Mouse (Mus musculus): ENCODE data around the gene Slc25a39.
"Not testable (repeated sequence)": the region's sequence is repeated elsewhere in the genome, so short reads cannot be mapped to it uniquely, and the experiment has no call there.

Slc25a39 gene

GRCm38 (mm10) chr11:102415034-102415802 lies 7.5 kb upstream of the Slc25a39 start:
- ATAC-seq (ENCODE audit: insufficient number of reproducible peaks, low FRiP score, low TSS enrichment), result no peak

- ATAC-seq (ENCODE audit: insufficient number of reproducible peaks, low FRiP score, low TSS enrichment), result no peak
Measured at GRCm38 (mm10) chr11:102413059-102413458, 5.3 kb upstream of the Slc25a39 start.

DNA sequence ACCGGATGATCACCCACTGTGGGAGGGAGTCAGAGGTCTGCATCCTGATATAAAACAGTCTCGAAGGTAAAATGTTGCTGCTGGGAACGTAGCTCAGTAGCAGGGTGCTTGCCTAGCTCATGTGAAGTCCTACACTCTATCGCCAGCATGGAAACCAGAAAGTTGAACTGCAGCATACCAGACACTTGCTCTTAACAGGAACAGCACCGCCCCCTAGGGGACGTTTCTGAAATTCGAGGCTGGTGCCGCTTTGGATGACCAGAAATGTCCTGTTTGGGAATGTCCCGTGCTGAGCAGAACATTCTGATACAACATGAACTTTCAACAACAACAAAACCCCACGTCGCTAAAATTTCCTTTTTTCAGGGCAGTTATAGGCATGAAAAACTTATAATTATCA lies 4.0 kb upstream of the Slc25a39 start:
- ATAC-seq (ENCODE audit: insufficient number of reproducible peaks, low FRiP score, low TSS enrichment), result no peak

GRCm38 (mm10) chr11:102411061-102411460 lies 3.3 kb upstream of the Slc25a39 start:
- ATAC-seq (ENCODE audit: insufficient number of reproducible peaks, low FRiP score, low TSS enrichment), result no peak

DNA sequence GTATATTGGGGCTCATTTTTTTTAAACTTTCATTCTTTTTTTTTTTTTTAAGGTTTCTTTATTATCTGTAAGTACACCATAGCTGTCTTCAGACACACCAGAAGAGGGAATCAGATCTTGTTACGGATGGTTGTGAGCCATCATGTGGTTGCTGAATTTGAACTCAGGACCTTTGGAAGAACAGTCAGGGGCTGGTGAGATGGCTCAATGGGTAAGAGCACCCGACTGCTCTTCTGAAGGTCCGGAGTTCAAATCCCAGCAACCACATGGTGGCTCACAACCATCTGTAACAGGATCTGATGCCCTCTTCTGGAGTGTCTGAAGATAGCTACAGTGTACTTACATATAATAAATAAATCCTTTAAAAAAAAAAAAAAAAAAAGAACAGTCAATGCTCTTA lies 2.6 kb upstream of the Slc25a39 start:
- not testable (repeated sequence) for ATAC-seq (ENCODE audit: insufficient number of reproducible peaks, low FRiP score, low TSS enrichment)

- no peak for ATAC-seq (ENCODE audit: insufficient number of reproducible peaks, low FRiP score, low TSS enrichment)
Measured at GRCm38 (mm10) chr11:102409795-102410330, 2.1 kb upstream of the Slc25a39 start.

DNA sequence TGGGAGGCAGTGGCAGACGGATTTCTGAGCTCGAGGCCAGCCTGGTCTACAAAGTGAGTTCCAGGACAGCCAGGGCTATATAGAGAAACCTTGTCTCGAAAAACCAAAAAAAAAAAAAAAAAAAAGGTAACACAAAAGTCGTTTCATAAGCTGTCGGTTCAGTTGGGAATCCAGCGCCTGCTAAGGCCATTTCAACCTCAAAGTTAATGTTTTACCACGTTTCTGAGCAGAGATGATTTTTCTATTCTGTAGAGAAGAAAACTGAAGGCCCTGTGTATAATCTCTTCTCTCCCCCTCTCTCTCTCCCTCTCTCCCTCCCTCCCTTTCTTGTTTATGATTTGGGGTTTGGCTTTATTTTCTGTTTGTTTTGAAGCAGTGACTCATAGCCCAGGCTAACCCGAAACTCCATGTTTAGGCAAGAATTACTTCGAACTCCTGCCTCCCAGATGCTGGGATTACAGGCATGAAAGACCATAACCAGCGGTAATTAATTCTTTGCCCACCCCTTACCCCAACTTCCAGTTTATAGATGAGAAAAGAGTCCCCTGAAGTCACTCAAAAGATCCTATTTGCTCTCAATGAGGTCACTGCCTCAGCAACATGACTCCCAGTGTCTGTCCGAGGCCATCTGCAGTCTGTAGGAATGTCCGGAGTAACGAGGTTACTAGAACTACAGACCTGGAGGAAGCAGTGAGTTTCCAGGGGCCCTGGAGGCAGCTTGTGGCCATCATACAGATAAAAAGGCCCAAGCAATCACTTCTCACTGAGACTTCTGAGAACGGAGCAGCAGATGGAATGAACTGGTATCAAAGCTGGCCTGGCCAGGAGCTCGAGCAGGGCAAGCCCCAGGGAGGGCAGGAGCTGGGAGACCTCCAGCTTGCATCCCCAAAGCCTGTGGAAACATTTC lies 1.4 kb upstream of the Slc25a39 start:
- ATAC-seq (ENCODE audit: insufficient number of reproducible peaks, low FRiP score, low TSS enrichment), result no peak

- peak; percentile 79 for ATAC-seq (ENCODE audit: insufficient number of reproducible peaks, low FRiP score, low TSS enrichment)
Measured at GRCm38 (mm10) chr11:102408344-102408876, 664 bp upstream of the Slc25a39 start.

GRCm38 (mm10) chr11:102406900-102407833 lies 579 bp downstream of the Slc25a39 start:
- peak; percentile 39; the same call in 1 of the 2 replicates for ATAC-seq (ENCODE audit: insufficient number of reproducible peaks, low FRiP score, low TSS enrichment)

DNA sequence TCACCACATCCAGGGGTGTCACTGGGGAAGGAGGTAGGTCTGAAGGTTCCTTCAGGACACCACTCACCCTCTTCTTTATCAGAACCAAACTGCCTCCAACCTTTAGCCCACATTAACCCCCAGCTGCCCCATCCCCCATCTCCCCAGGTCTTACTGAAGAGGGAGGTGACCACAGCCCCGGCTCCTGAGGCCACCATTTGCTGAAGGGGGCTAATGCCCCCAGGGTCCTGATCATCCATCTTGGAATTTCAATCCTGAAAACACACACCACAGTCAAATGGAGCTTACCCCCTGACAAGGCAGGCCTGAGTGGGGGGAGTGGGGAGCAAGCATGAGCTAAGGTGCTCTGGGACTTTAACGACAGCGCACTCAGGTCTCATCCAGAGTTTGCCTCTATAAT lies 1.3 kb downstream of the Slc25a39 start:
- no peak for ATAC-seq (ENCODE audit: insufficient number of reproducible peaks, low FRiP score, low TSS enrichment)

DNA sequence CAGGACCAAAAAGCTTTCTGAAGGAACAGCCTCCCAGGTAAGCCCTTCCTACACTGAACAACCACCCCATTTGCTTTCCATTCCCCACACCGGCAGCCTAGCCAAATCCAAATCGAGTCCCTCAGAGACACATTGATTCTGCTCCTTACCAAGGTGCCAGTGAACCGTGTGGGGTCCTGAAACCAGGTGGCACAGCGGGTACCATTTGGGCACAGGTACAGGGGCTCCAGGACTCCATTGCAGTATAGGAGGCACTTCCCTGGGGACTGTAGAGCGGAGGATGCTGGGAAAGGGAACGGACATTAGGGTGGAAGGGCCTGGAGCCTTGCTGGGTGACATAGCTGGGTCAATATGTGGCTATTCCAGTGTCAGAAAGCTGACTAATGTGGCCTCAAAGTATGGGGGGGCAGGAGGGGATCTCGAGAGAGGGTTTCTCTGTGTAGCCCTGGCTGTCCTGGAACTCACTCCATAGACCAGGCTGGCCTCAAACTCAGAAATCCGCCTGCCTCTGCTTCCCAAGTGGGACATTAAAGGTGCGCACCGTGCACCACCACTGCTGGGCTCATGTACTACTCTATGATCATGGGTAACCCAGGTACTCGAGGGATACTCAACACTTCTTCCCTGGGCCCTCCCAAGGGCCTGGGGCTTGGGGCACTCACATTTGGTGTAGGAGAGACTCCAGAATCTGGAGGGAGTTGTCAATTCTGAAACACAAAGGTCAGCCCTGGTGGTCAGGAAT lies 2.0 kb downstream of the Slc25a39 start:
- ATAC-seq (ENCODE audit: insufficient number of reproducible peaks, low FRiP score, low TSS enrichment), result no peak

- no peak for ATAC-seq (ENCODE audit: insufficient number of reproducible peaks, low FRiP score, low TSS enrichment)
Measured at GRCm38 (mm10) chr11:102404161-102405010, 3.4 kb downstream of the Slc25a39 start.

GRCm38 (mm10) chr11:102403657-102404056 lies 4.1 kb downstream of the Slc25a39 start:
- ATAC-seq (ENCODE audit: insufficient number of reproducible peaks, low FRiP score, low TSS enrichment), result no peak

DNA sequence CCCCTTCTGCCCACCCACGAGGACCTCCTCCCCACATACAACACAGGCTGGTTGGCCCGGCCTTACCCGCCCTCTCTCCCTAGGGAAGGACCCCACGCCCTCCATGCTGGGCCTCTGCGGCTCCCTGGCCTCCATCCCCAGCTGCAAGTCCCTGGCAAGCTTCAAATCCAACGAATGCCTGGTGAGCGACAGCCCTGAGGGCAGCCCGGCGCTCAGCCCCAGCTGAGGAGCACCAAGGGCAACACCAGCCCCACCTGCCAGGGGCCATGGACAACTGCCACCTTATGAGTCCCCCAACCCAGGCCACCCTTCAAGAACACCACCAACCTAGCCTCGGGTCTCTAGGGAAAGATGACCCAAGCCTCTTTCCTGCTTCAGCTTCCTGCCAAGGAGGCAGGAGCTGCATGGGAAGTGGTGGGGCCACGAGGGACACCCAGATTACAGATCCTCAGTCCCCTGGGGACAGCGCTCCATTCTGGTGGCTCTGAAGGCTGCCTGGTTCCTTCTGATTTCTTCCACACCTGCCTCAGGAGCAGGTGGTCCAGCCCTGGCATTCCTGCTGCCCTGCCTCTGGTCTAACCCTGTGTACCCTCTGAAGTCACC lies 5.7 kb downstream of the Slc25a39 start:
- no peak for ATAC-seq (ENCODE audit: insufficient number of reproducible peaks, low FRiP score, low TSS enrichment)

DNA sequence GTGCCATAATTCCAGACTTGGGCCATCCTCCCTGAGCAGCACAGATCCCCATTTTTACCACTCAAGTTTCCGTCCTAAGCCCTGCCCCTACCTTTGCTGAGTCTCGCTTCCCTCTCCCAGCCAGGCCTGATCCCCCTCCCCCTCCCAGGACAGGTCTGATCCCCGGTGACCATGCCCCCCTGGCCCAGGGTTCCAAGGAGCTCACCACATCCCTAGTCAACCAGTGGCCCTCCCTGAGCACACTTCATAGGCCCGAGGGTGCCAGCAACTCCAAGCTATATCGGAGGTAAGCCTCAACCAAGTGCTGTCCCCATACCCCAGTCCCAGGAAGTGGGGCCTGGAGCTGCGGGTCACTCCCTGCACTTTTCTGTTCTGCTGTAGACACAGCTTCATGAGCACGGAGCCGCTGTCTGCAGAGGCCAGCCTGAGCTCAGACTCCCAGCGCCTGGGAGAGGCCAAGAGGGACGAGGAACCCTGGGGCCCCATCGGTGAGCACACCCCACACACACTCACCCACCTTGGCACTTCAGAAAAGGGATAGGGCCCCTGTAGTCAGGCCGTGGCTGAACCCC lies 7.1 kb downstream of the Slc25a39 start:
- ATAC-seq (ENCODE audit: insufficient number of reproducible peaks, low FRiP score, low TSS enrichment), result no peak

DNA sequence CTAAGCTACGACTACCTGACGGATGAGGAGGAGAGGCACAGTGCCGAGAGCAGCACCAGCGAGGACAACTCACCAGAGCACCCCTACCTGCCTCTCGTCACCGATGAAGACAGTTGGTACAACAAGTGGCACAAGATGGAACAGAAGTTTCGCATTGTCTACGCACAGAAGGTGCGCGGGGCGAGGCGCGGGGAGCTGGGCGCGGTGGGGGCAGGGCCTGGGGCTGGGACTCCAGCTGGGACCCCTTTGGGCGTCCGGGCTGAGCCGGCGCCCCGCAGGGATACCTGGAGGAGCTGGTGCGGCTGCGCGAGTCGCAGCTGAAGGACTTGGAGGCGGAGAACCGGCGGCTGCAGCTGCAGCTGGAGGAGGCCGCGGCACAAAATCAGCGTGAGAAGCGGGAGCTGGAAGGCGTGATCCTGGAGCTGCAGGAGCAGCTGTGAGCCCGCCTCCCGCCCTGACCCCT lies 8.1 kb downstream of the Slc25a39 start:
- ATAC-seq (ENCODE audit: insufficient number of reproducible peaks, low FRiP score, low TSS enrichment), result no peak

GRCm38 (mm10) chr11:102399107-102399506 lies 8.6 kb downstream of the Slc25a39 start:
- no peak for ATAC-seq (ENCODE audit: insufficient number of reproducible peaks, low FRiP score, low TSS enrichment)
